Mouse (Mus musculus): ENCODE results near the gene Atxn1. TPM values are rescaled to one million over a fixed set of nuclear protein-coding genes. Genes with fewer than 3 reads are reported as not detected.

Atxn1 gene
- polyA plus RNA-seq, 1 experiment from 2014 or later, result 11.9 TPM

- Histone ChIP-seq H3K27me3 (replicated peaks; ENCODE audit: insufficient read depth, low read length) (no peaks in the 10 kb centered on the region), H3K27ac (ENCODE audit: low read length) (no peak overlapping the region), H3K36me3 (ENCODE audit: insufficient read depth, low read length) (no peaks in the 10 kb centered on the region), H3K4me3 (ENCODE audit: low read depth, low read length) (peak overlapping the region; percentile 31), H3K4me1 (ENCODE audit: insufficient read depth, low read depth, low read length) (peaks cover 4% of the 10 kb centered on the region; the same call in 1 of the 2 replicates), H3K4me2 (replicated peaks; ENCODE audit: low read depth, low read length) (peak overlapping the region; percentile 66), H3K9me3 (ENCODE audit: low read length) (no peaks in the 10 kb centered on the region), H3K9ac (replicated peaks; ENCODE audit: low read depth) (peak overlapping the region; percentile 34; the same call in 1 of the 2 replicates)
- 12% methylated on average over 10 of the region's 10 CpGs for WGBS
- ATAC-seq (peak; percentile 51), DNase-seq (ENCODE audit: low spot score) (peak; percentile 67)
- peak; percentile 84 for TF ChIP-seq CTCF (IDR thresholded peaks at IDR 0.05)
- no peak for TF ChIP-seq EP300 (IDR thresholded peaks at IDR 0.05)
These were observed 425.6 kb downstream of the Atxn1 start for GRCm38 (mm10) chr13:45539205-45539568.

- H3K9ac ChIP-seq (replicated peaks; ENCODE audit: low read depth), result peak overlapping the region; percentile 34; the same call in 1 of the 2 replicates
- DNase-seq (ENCODE audit: low spot score), result peak; percentile 78
- H3K4me1 ChIP-seq (ENCODE audit: insufficient read depth, low read depth, low read length), result peaks cover 4% of the 10 kb centered on the region; the same call in 1 of the 2 replicates
- no peaks in the 10 kb centered on the region for H3K27me3 ChIP-seq (replicated peaks; ENCODE audit: insufficient read depth, low read length)
- WGBS, result 21% methylated on average over 10 of the region's 10 CpGs
- no peak overlapping the region for H3K27ac ChIP-seq (ENCODE audit: low read length)
- peak overlapping the region; percentile 66 for H3K4me2 ChIP-seq (replicated peaks; ENCODE audit: low read depth, low read length)
- peak; percentile 94 for TF ChIP-seq CTCF (IDR thresholded peaks at IDR 0.05)
- no peak for TF ChIP-seq EP300 (IDR thresholded peaks at IDR 0.05)
- no peaks in the 10 kb centered on the region for H3K9me3 ChIP-seq (ENCODE audit: low read length)
- ATAC-seq, result peak; percentile 42
- H3K36me3 ChIP-seq (ENCODE audit: insufficient read depth, low read length), result no peaks in the 10 kb centered on the region
- H3K4me3 ChIP-seq (ENCODE audit: low read depth, low read length), result peak overlapping the region; percentile 31
These were observed 426.1 kb downstream of the Atxn1 start for GRCm38 (mm10) chr13:45538532-45539204.

- no peak overlapping the region for H3K4me3 ChIP-seq (ENCODE audit: low read depth, low read length)
- DNase-seq (ENCODE audit: low spot score) (no peak), ATAC-seq (no peak)
- no peak for TF ChIP-seq EP300 (IDR thresholded peaks at IDR 0.05)
- TF ChIP-seq CTCF (IDR thresholded peaks at IDR 0.05), result no peak
- no peak overlapping the region for H3K9ac ChIP-seq (replicated peaks; ENCODE audit: low read depth)
- H3K4me2 ChIP-seq (replicated peaks; ENCODE audit: low read depth, low read length), result no peak overlapping the region
- H3K36me3 ChIP-seq (ENCODE audit: insufficient read depth, low read length), result no peaks in the 10 kb centered on the region
- H3K9me3 ChIP-seq (ENCODE audit: low read length), result no peaks in the 10 kb centered on the region
- H3K27me3 ChIP-seq (replicated peaks; ENCODE audit: insufficient read depth, low read length), result no peaks in the 10 kb centered on the region
- peaks cover 4% of the 10 kb centered on the region; the same call in 1 of the 2 replicates for H3K4me1 ChIP-seq (ENCODE audit: insufficient read depth, low read depth, low read length)
- WGBS, result 70% methylated on average over 9 of the region's 9 CpGs
- no peak overlapping the region for H3K27ac ChIP-seq (ENCODE audit: low read length)
These were observed 426.7 kb downstream of the Atxn1 start for GRCm38 (mm10) chr13:45538091-45538490.

- Histone ChIP-seq H3K27me3 (replicated peaks; ENCODE audit: insufficient read depth, low read length) (no peaks in the 10 kb centered on the region), H3K4me2 (replicated peaks; ENCODE audit: low read depth, low read length) (no peak overlapping the region), H3K27ac (ENCODE audit: low read length) (peak overlapping the region; percentile 61), H3K36me3 (ENCODE audit: insufficient read depth, low read length) (no peaks in the 10 kb centered on the region), H3K4me1 (ENCODE audit: insufficient read depth, low read depth, low read length) (peaks cover 4% of the 10 kb centered on the region; the same call in 1 of the 2 replicates), H3K9ac (replicated peaks; ENCODE audit: low read depth) (no peak overlapping the region), H3K9me3 (ENCODE audit: low read length) (no peaks in the 10 kb centered on the region), H3K4me3 (ENCODE audit: low read depth, low read length) (no peak overlapping the region)
- TF ChIP-seq EP300 (IDR thresholded peaks at IDR 0.05), result peak; percentile 81
- TF ChIP-seq CTCF (IDR thresholded peaks at IDR 0.05), result no peak
- peak; percentile 92 for ATAC-seq
- DNase-seq (ENCODE audit: low spot score), result peak; percentile 94
- WGBS, result 44% methylated on average over 9 of the region's 9 CpGs
These were observed 427.7 kb downstream of the Atxn1 start for GRCm38 (mm10) chr13:45537110-45537509.

- Histone ChIP-seq H3K4me3 (ENCODE audit: low read depth, low read length) (no peak overlapping the region), H3K9ac (replicated peaks; ENCODE audit: low read depth) (no peak overlapping the region), H3K27me3 (replicated peaks; ENCODE audit: insufficient read depth, low read length) (no peaks in the 10 kb centered on the region), H3K27ac (ENCODE audit: low read length) (peak overlapping the region; percentile 61; the same call in 1 of the 2 replicates), H3K4me2 (replicated peaks; ENCODE audit: low read depth, low read length) (no peak overlapping the region), H3K4me1 (ENCODE audit: insufficient read depth, low read depth, low read length) (peaks cover 4% of the 10 kb centered on the region; the same call in 1 of the 2 replicates), H3K36me3 (ENCODE audit: insufficient read depth, low read length) (no peaks in the 10 kb centered on the region), H3K9me3 (ENCODE audit: low read length) (no peaks in the 10 kb centered on the region)
- DNase-seq (ENCODE audit: low spot score) (no peak), ATAC-seq (no peak)
- TF ChIP-seq CTCF (IDR thresholded peaks at IDR 0.05), result no peak
- TF ChIP-seq EP300 (IDR thresholded peaks at IDR 0.05), result 0 out of 2 replicates have a peak, but pooled peaks have one; percentile 16
- 70% methylated on average over 9 of the region's 9 CpGs for WGBS
These were observed 428.9 kb downstream of the Atxn1 start for GRCm38 (mm10) chr13:45535731-45536453.

GRCm38 (mm10) chr13:45530754-45531153, 434.1 kb downstream of the Atxn1 start:
- H3K4me3 ChIP-seq (ENCODE audit: low read depth, low read length), result no peak overlapping the region
- no peak overlapping the region for H3K4me2 ChIP-seq (replicated peaks; ENCODE audit: low read depth, low read length)
- no peaks in the 10 kb centered on the region for H3K9me3 ChIP-seq (ENCODE audit: low read length)
- H3K36me3 ChIP-seq (ENCODE audit: insufficient read depth, low read length), result no peaks in the 10 kb centered on the region
- ATAC-seq (peak; percentile 70), DNase-seq (ENCODE audit: low spot score) (peak; percentile 89)
- WGBS, result 18% methylated on average over 6 of the region's 6 CpGs
- H3K9ac ChIP-seq (replicated peaks; ENCODE audit: low read depth), result no peak overlapping the region
- peaks cover 3% of the 10 kb centered on the region; the same call in 1 of the 2 replicates for H3K4me1 ChIP-seq (ENCODE audit: insufficient read depth, low read depth, low read length)
- no peaks in the 10 kb centered on the region for H3K27me3 ChIP-seq (replicated peaks; ENCODE audit: insufficient read depth, low read length)
- TF ChIP-seq CTCF (IDR thresholded peaks at IDR 0.05), result peak; percentile 12; the same call in 1 of the 2 replicates
- TF ChIP-seq EP300 (IDR thresholded peaks at IDR 0.05), result no peak
- no peak overlapping the region for H3K27ac ChIP-seq (ENCODE audit: low read length)

Data from lung, postnatal 0 days (tissue).